7 mouse cellular contexts compared by ENCODE assay signal in genomic region chr17:31535871-31536629, GRCm38 (mm10). TPM values are rescaled to one million over a fixed set of nuclear protein-coding genes. Genes with fewer than 3 reads are reported as not detected.
DNase-seq lines count a peak whose midpoint lies in the region; ATAC-seq lines count a peak whose summit lies in the region.

No protein-coding gene starts in this region.

- H3K27me3 ChIP-seq in embryonic facial prominence, embryonic 14.5 days (replicated peaks; ENCODE audit: control insufficient read depth, insufficient read depth, low read length), result no peaks in the 10 kb centered on the region
- no peaks in the 10 kb centered on the region for H3K27me3 ChIP-seq in limb, embryonic 12.5 days
- H3K27me3 ChIP-seq in neural tube, embryonic 15.5 days (replicated peaks), result no peaks in the 10 kb centered on the region

- no peak overlapping the region for H3K4me3 ChIP-seq in embryonic facial prominence, embryonic 14.5 days (ENCODE audit: low read depth, low read length)
- no peak overlapping the region for H3K4me3 ChIP-seq in limb, embryonic 12.5 days (replicated peaks)
- H3K4me3 ChIP-seq in neural tube, embryonic 15.5 days (replicated peaks), result no peak overlapping the region

- H3K9me3 ChIP-seq in embryonic facial prominence, embryonic 14.5 days (ENCODE audit: control insufficient read depth, low read length), result no peaks in the 10 kb centered on the region
- no peaks in the 10 kb centered on the region for H3K9me3 ChIP-seq in limb, embryonic 12.5 days
- no peaks in the 10 kb centered on the region for H3K9me3 ChIP-seq in neural tube, embryonic 15.5 days (replicated peaks)

- H3K27ac ChIP-seq in embryonic facial prominence, embryonic 14.5 days (replicated peaks; ENCODE audit: low read depth, low read length), result peak overlapping the region; percentile 69; the same call in 1 of the 2 replicates
- peak overlapping the region; percentile 57 for H3K27ac ChIP-seq in limb, embryonic 12.5 days
- peak overlapping the region; percentile 88 for H3K27ac ChIP-seq in neural tube, embryonic 15.5 days (replicated peaks)

- peak overlapping the region; percentile 5; the same call in 1 of the 2 replicates for H3K4me2 ChIP-seq in embryonic facial prominence, embryonic 14.5 days (ENCODE audit: low read depth, low read length)
- H3K4me2 ChIP-seq in limb, embryonic 12.5 days, result no peak overlapping the region
- H3K4me2 ChIP-seq in neural tube, embryonic 15.5 days, result peak overlapping the region; percentile 19; the same call in 1 of the 2 replicates

- ATAC-seq in embryonic facial prominence, embryonic 14.5 days (ENCODE audit: low read depth), result peak; percentile 72
- ATAC-seq in limb, embryonic 12.5 days (ENCODE audit: insufficient number of reproducible peaks, insufficient read depth, low FRiP score, low TSS enrichment, low read depth), result no peak
- ATAC-seq in neural tube, embryonic 15.5 days (ENCODE audit: low FRiP score), result peak; percentile 80
- ATAC-seq in monocyte, adult 5-6 weeks (replicated peaks; ENCODE audit: insufficient number of reproducible peaks, low FRiP score, low TSS enrichment, poor library complexity, severe bottlenecking), result no peak

- peaks cover 15% of the 10 kb centered on the region for H3K4me1 ChIP-seq in embryonic facial prominence, embryonic 14.5 days (ENCODE audit: control insufficient read depth, insufficient read depth, low read length)
- H3K4me1 ChIP-seq in limb, embryonic 12.5 days (replicated peaks), result peaks cover 27% of the 10 kb centered on the region
- peaks cover 19% of the 10 kb centered on the region for H3K4me1 ChIP-seq in neural tube, embryonic 15.5 days

- DNase-seq in adrenal gland, postnatal 25 days, result peak; percentile 16
- peak; percentile 85 for DNase-seq in embryonic facial prominence, embryonic 14.5 days (ENCODE audit: low spot score)
- DNase-seq in heart, adult 9 months (ENCODE audit: low spot score in 2 of 2), result peak; percentile 74 to 79
- peak; percentile 73 for DNase-seq in kidney, adult 9 months

- peaks cover 6% of the 10 kb centered on the region for H3K36me3 ChIP-seq in embryonic facial prominence, embryonic 14.5 days (ENCODE audit: control insufficient read depth, insufficient read depth, low read length)
- peaks cover 11% of the 10 kb centered on the region for H3K36me3 ChIP-seq in limb, embryonic 12.5 days
- peaks cover 7% of the 10 kb centered on the region; the same call in 1 of the 2 replicates for H3K36me3 ChIP-seq in neural tube, embryonic 15.5 days

- WGBS in embryonic facial prominence, embryonic 14.5 days, result 21% methylated on average over 7 of the region's 8 CpGs
- WGBS in limb, embryonic 12.5 days, result 51% methylated on average over 8 of the region's 8 CpGs
- 16% methylated on average over 8 of the region's 8 CpGs for WGBS in neural tube, embryonic 15.5 days

- no peak overlapping the region for H3K9ac ChIP-seq in embryonic facial prominence, embryonic 14.5 days (ENCODE audit: low read depth, low read length)
- no peak overlapping the region for H3K9ac ChIP-seq in limb, embryonic 12.5 days (replicated peaks)
- H3K9ac ChIP-seq in neural tube, embryonic 15.5 days (replicated peaks), result no peak overlapping the region

RNA-seq across cellular contexts. Expression of gene Ndufv3, which starts 16.1 kb away (rescaled TPM):
- total RNA-seq in adrenal gland, postnatal 25 days (2021), result 379 and 390 TPM in 2 replicates
- 283 and 316 TPM in 2 replicates for polyA plus RNA-seq in embryonic facial prominence, embryonic 14.5 days (2014; fragmentation: Nextera tagmentation; extraction: Ambion mirVana)
- polyA plus RNA-seq in limb, embryonic 12.5 days (2016; fragmentation: Nextera tagmentation; extraction: Ambion mirVana), result 241 and 250 TPM in 2 replicates
- polyA plus RNA-seq in neural tube, embryonic 15.5 days (2015; fragmentation: Nextera tagmentation; extraction: Ambion mirVana), result 435 and 492 TPM in 2 replicates
- total RNA-seq in monocyte, adult 5-6 weeks (2017), result 166 to 246 TPM (median 210 TPM) in 3 replicates

RNA-seq across cellular contexts. Expression of gene Wdr4, which starts 16.3 kb away (rescaled TPM):
- total RNA-seq in adrenal gland, postnatal 25 days (2021), result 16.1 and 27.8 TPM in 2 replicates
- 29.3 and 31.7 TPM in 2 replicates for polyA plus RNA-seq in embryonic facial prominence, embryonic 14.5 days (2014; fragmentation: Nextera tagmentation; extraction: Ambion mirVana)
- 42.0 and 43.6 TPM in 2 replicates for polyA plus RNA-seq in limb, embryonic 12.5 days (2016; fragmentation: Nextera tagmentation; extraction: Ambion mirVana)
- polyA plus RNA-seq in neural tube, embryonic 15.5 days (2015; fragmentation: Nextera tagmentation; extraction: Ambion mirVana), result 32.7 and 34.2 TPM in 2 replicates
- 4.3 to 6.1 TPM (median 5.3 TPM) in 3 replicates for total RNA-seq in monocyte, adult 5-6 weeks (2017)

RNA-seq across cellular contexts. Expression of gene Pknox1, which starts 28.5 kb away (rescaled TPM):
- 23.9 and 25.0 TPM in 2 replicates for total RNA-seq in adrenal gland, postnatal 25 days (2021)
- polyA plus RNA-seq in embryonic facial prominence, embryonic 14.5 days (2014; fragmentation: Nextera tagmentation; extraction: Ambion mirVana), result 31.1 and 31.3 TPM in 2 replicates
- 35.4 and 39.3 TPM in 2 replicates for polyA plus RNA-seq in limb, embryonic 12.5 days (2016; fragmentation: Nextera tagmentation; extraction: Ambion mirVana)
- 42.7 and 43.4 TPM in 2 replicates for polyA plus RNA-seq in neural tube, embryonic 15.5 days (2015; fragmentation: Nextera tagmentation; extraction: Ambion mirVana)
- total RNA-seq in monocyte, adult 5-6 weeks (2017), result 26.9 to 32.1 TPM (median 29.4 TPM) in 3 replicates

Comparison
In these comparisons a context has a peak if more than half of its experiments do, and no peak if none do; other contexts are left out.
1. DNase-seq: peak in every context shown above with its lines; median percentile 85 in embryonic facial prominence, embryonic 14.5 days; 76 in heart, adult 9 months; 73 in kidney, adult 9 months; 16 in adrenal gland, postnatal 25 days.
2. ATAC-seq: peak in embryonic facial prominence, embryonic 14.5 days (single experiment) and neural tube, embryonic 15.5 days (single experiment); none in limb, embryonic 12.5 days (single experiment) and monocyte, adult 5-6 weeks (single experiment).
3. Peak in every context shown above with its lines, with median percentiles within 50 percentile points of each other: H3K27ac ChIP-seq.